Mouse (Mus musculus): Measurements from ENCODE around the gene Chst11.

- no peak for TF ChIP-seq GATA1 (IDR thresholded peaks at IDR 0.05; ENCODE audit: borderline replicate concordance, low read length)
- TF ChIP-seq FLI1 (IDR thresholded peaks at IDR 0.05; ENCODE audit: low read length) = no peak
These were observed 5.6 kb downstream of the Chst11 start for GRCm38 (mm10) chr10:82990918-82991317.

Measured in megakaryocyte, embryonic 14.5 days (primary cell).